Mouse (Mus musculus) myocyte (in vitro differentiated cells): ENCODE measurements around the gene Chrm4. TPM values are rescaled to one million over a fixed set of nuclear protein-coding genes. Genes with fewer than 3 reads are reported as not detected.

Experiments used
- H3K27me3 ChIP-seq: one replicate; pipeline ENCODE4 v1.6.1; 2011; ENCODE audit not compliant: control insufficient read depth, insufficient read depth, insufficient read length
- H3K36me3 ChIP-seq: one replicate; pipeline ENCODE4 v1.6.1; 2011; ENCODE audit not compliant: control insufficient read depth, insufficient read depth
- H3K4me2 ChIP-seq: one replicate; pipeline ENCODE4 v1.6.1; 2011; ENCODE audit warnings: low read depth, control low read depth
- H3K4me3 ChIP-seq: one replicate; pipeline ENCODE4 v1.5.1; 2011; ENCODE audit warnings: mild to moderate bottlenecking, control low read depth, moderate library complexity
- H3K79me2 ChIP-seq: one replicate; pipeline ENCODE4 v1.6.1; 2011; ENCODE audit not compliant: control insufficient read depth, insufficient read depth
- H3ac ChIP-seq: one replicate; pipeline ENCODE4 v1.6.1; 2011; ENCODE audit not compliant: control insufficient read depth, insufficient read length
- CEBPB ChIP-seq: IDR thresholded peaks from 2 replicates; pipeline ENCODE4 v1.6.1; 2011; ENCODE audit warnings: mild to moderate bottlenecking, moderate library complexity; ENCODE audit not compliant: poor library complexity, insufficient read depth, severe bottlenecking
- E2F4 ChIP-seq: IDR thresholded peaks from one replicate; pipeline ENCODE4 v1.6.1; 2011; ENCODE audit warnings: mild to moderate bottlenecking, control low read depth, moderate library complexity; ENCODE audit not compliant: insufficient read depth
- MAX ChIP-seq: IDR thresholded peaks from one replicate; pipeline ENCODE4 v1.6.1; 2011; ENCODE audit warnings: low read depth, mild to moderate bottlenecking, control low read depth
- MYOD1 ChIP-seq, 3 experiments: IDR thresholded peaks; one replicate each; pipeline ENCODE4 v1.6.1; 2011; ENCODE audit warnings: control low read depth in 2 of 3, low read depth in 2 of 3, mild to moderate bottlenecking in 2 of 3, moderate library complexity in 1 of 3; ENCODE audit not compliant: insufficient read length in 2 of 3, control insufficient read depth in 1 of 3
- MYOG ChIP-seq, 3 experiments: IDR thresholded peaks; one replicate each; pipeline ENCODE4 v1.6.1; 2011; ENCODE audit warnings: control low read depth in 2 of 3, low read depth in 2 of 3, mild to moderate bottlenecking in 2 of 3; ENCODE audit not compliant: insufficient read length in 2 of 3, control insufficient read depth in 1 of 3, insufficient read depth in 1 of 3
- POLR2A ChIP-seq: IDR thresholded peaks from one replicate; pipeline ENCODE4 v1.6.1; 2011; ENCODE audit warnings: low read depth, mild to moderate bottlenecking, control low read depth, moderate library complexity; ENCODE audit not compliant: insufficient read length
- POLR2AphosphoS2 ChIP-seq: IDR thresholded peaks from one replicate; pipeline ENCODE4 v1.6.1; 2011; ENCODE audit warnings: low read depth, control low read depth; ENCODE audit not compliant: insufficient read length
- REST ChIP-seq: IDR thresholded peaks from one replicate; pipeline ENCODE4 v1.6.1; 2011; ENCODE audit warnings: mild to moderate bottlenecking, control low read depth, moderate library complexity; ENCODE audit not compliant: insufficient read depth, insufficient read length
- SRF ChIP-seq: IDR thresholded peaks from one replicate; pipeline ENCODE4 v1.6.1; 2011; ENCODE audit warnings: low read depth; ENCODE audit not compliant: control insufficient read depth, insufficient read length
- TCF12 ChIP-seq: IDR thresholded peaks from one replicate; pipeline ENCODE4 v1.6.1; 2011; ENCODE audit warnings: mild to moderate bottlenecking, control low read depth; ENCODE audit not compliant: poor library complexity, insufficient read depth, severe bottlenecking
- TCF3 ChIP-seq: IDR thresholded peaks from one replicate; pipeline ENCODE4 v1.6.1; 2011; ENCODE audit warnings: low read depth, control low read depth; ENCODE audit not compliant: insufficient read length
- USF1 ChIP-seq: IDR thresholded peaks from one replicate; pipeline ENCODE4 v1.6.1; 2011; ENCODE audit warnings: low read depth, mild to moderate bottlenecking, control low read depth, moderate library complexity
- polyA plus RNA-seq: library from polyadenylated mRNA; unstranded; fragments of >200 nt; fragmentation: generic; extraction: Trizol; gene quantifications from one replicate; pipeline ENCODE4 v1.2.1, GENCODE M21; 2012; ENCODE audit warnings: missing spikeins

Chrm4 gene
- polyA plus RNA-seq, 1 experiment: 0.64 TPM

DNA sequence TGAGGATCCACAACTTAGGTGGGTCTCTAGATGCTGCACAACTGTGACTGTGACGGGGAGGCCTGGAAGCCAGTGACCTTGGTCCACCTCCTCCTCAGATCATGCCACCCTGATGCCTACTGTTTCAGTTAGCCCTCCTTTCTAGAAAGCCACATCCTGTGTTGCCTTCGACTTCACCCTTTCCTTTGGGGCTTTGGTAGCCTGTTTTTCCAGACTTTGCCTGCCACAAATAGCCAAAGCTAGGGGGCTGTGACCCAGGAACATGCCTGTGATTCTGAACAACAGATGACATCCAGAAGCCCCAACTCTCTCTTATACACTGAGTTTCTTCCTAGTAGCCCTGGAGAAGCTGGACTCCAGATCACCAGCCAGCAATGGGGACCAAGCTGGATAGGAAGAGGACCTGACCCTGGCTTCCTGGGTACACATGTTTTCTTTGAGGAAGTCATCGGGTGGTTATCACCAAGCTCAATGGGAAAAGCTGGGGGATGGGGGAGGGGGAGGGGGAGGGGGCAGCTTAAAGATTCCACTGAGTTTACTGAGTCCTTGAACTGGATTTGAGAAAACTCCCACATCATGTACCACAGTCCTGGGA lies 37.7 kb downstream of the Chrm4 start:
- no peak overlapping the region for H3ac ChIP-seq
- H3K4me3 ChIP-seq: no peak overlapping the region
- peaks cover 27% of the 10 kb centered on the region for H3K79me2 ChIP-seq
- H3K4me2 ChIP-seq: no peak overlapping the region
- TF ChIP-seq SRF (no peak), POLR2A (no peak), MYOD1 (IDR thresholded peaks at IDR 0.05; ENCODE audit: control insufficient read depth in 1 of 3, insufficient read length in 2 of 3, low read depth in 2 of 3) (no peak), MAX (no peak), USF1 (no peak), TCF3 (no peak), TCF12 (no peak), MYOG (IDR thresholded peaks at IDR 0.05; ENCODE audit: control insufficient read depth in 1 of 3, insufficient read depth in 1 of 3, insufficient read length in 2 of 3, low read depth in 2 of 3) (no peak), POLR2AphosphoS2 (no peak), CEBPB (no peak), E2F4 (no peak), REST (no peak)
- H3K36me3 ChIP-seq: no peaks in the 10 kb centered on the region
- H3K27me3 ChIP-seq: no peaks in the 10 kb centered on the region

DNA sequence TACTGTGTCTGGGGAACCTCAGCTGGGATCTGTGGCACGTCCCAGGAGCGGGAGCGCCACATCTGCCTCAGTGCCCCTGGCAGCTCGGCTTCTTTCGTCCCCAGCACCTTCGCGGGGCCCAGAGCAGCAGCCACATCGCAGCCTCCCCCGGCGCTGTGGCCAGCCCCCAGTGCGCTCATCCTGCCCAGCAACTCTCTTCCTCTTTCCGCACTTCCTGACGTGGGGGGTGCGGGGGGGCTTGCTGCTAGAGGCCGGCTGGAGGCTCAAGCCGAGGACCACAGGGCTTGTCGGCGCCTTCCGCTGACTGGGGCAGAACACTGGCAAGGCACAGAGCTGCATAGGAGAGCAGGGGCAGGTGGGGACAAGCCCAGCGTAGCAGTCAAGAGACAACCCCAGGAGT lies 38.4 kb downstream of the Chrm4 start:
- Histone ChIP-seq H3K79me2 (peaks cover 23% of the 10 kb centered on the region), H3K27me3 (no peaks in the 10 kb centered on the region), H3ac (no peak overlapping the region), H3K36me3 (no peaks in the 10 kb centered on the region), H3K4me3 (no peak overlapping the region), H3K4me2 (no peak overlapping the region)
- TF ChIP-seq USF1 (no peak), REST (no peak), SRF (no peak), POLR2A (no peak), TCF12 (no peak), MAX (no peak), CEBPB (no peak), E2F4 (no peak), MYOD1 (IDR thresholded peaks at IDR 0.05; ENCODE audit: control insufficient read depth in 1 of 3, insufficient read length in 2 of 3, low read depth in 2 of 3) (no peak), MYOG (IDR thresholded peaks at IDR 0.05; ENCODE audit: control insufficient read depth in 1 of 3, insufficient read depth in 1 of 3, insufficient read length in 2 of 3, low read depth in 2 of 3) (no peak), POLR2AphosphoS2 (no peak), TCF3 (no peak)

DNA sequence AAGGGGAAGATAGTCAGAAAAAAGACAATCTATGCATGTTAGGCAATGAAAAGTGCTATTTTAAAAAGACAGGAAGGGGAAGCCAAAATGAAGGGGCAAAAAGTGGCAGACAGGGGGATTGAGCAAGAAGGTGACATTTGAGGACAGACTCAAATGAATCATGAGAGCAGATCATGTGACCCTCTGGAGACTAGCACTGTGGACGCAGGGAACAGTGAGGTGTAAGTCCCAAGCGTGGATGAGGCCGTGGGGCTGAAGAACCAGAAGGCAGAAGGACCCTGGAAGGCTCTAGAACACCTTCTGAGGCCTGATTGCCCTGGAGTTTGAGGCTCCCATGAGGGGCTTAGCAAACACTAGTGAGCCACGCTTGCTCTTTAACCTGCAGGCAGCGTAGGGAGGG lies 39.3 kb downstream of the Chrm4 start:
- Histone ChIP-seq H3K27me3 (no peaks in the 10 kb centered on the region), H3K4me2 (no peak overlapping the region), H3K79me2 (peaks cover 16% of the 10 kb centered on the region), H3ac (no peak overlapping the region), H3K36me3 (no peaks in the 10 kb centered on the region), H3K4me3 (no peak overlapping the region)
- TF ChIP-seq TCF12 (no peak), MYOG (IDR thresholded peaks at IDR 0.05; ENCODE audit: control insufficient read depth in 1 of 3, insufficient read depth in 1 of 3, insufficient read length in 2 of 3, low read depth in 2 of 3) (no peak), USF1 (no peak), REST (no peak), POLR2A (no peak), MAX (no peak), SRF (no peak), POLR2AphosphoS2 (no peak), E2F4 (no peak)

DNA sequence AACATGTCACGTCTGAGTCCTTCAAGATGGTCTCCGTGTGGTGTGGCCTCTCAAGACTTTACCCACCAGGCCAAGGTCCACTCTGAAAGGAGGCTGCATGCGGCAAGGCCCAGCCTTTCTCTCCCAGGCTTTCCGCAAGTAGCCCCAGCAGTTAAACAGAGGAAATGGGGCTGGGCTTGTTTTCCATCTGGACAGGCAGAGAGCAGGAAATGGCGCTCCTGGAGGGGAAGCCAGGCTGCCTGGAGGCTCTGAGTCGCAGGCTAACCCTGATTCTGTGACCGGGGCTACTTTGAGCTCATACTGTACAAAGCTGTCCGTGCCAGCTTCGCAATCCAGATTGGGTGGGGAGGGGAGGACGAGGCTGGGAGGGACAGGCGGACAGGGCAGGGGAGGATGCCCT lies 40.9 kb downstream of the Chrm4 start:
- no peaks in the 10 kb centered on the region for H3K27me3 ChIP-seq
- H3ac ChIP-seq: no peak overlapping the region
- H3K4me3 ChIP-seq: no peak overlapping the region
- H3K4me2 ChIP-seq: no peak overlapping the region
- H3K36me3 ChIP-seq: no peaks in the 10 kb centered on the region
- H3K79me2 ChIP-seq: peaks cover under 1% of the 10 kb centered on the region
- TF ChIP-seq REST: no peak
- no peak for TF ChIP-seq MYOG (IDR thresholded peaks at IDR 0.05; ENCODE audit: control insufficient read depth in 1 of 3, insufficient read depth in 1 of 3, insufficient read length in 2 of 3, low read depth in 2 of 3)
- no peak for TF ChIP-seq TCF12
- no peak for TF ChIP-seq USF1
- no peak for TF ChIP-seq SRF
- no peak for TF ChIP-seq TCF3
- no peak for TF ChIP-seq E2F4
- no peak for TF ChIP-seq POLR2AphosphoS2
- no peak for TF ChIP-seq CEBPB
- TF ChIP-seq MYOD1 (IDR thresholded peaks at IDR 0.05; ENCODE audit: control insufficient read depth in 1 of 3, insufficient read length in 2 of 3, low read depth in 2 of 3): no peak
- no peak for TF ChIP-seq POLR2A
